Mouse (Mus musculus): Measurements from ENCODE around the gene Cyb561a3.

GRCm38 (mm10) chr19:10640589-10641378 is 63.8 kb downstream of the Cyb561a3 start:
- TF ChIP-seq CTCF (IDR thresholded peaks at IDR 0.05; ENCODE audit: low read depth) (no peak), EP300 (optimal IDR thresholded peaks at IDR 0.05) (no peak)

All from stomach, postnatal 0 days (tissue).